Mouse (Mus musculus): ENCODE results near the gene Fbf1.

GRCm38 (mm10) chr11:116171959-116172358 is 4.0 kb upstream of the Fbf1 start:
- TF ChIP-seq GATA1 (IDR thresholded peaks at IDR 0.05; ENCODE audit: borderline replicate concordance, low read length) (no peak), FLI1 (IDR thresholded peaks at IDR 0.05; ENCODE audit: low read length) (no peak)
